Mouse (Mus musculus): ENCODE data around the gene Gm20905.
"Not testable (repeated sequence)": the region's sequence is repeated elsewhere in the genome, so short reads cannot be mapped to it uniquely, and the experiment has no call there.

Gene Gm20905

GRCm38 (mm10) chrY:37259503-37259902 lies at the start of gene Gm20905:
Gene Gm20905 (minus strand): TSS chrY:37259603.
- not testable (repeated sequence) for DNase-seq (ENCODE audit: low spot score)
